Mouse (Mus musculus): Measurements from ENCODE around the gene Fancf.

The Fancf gene

DNA sequence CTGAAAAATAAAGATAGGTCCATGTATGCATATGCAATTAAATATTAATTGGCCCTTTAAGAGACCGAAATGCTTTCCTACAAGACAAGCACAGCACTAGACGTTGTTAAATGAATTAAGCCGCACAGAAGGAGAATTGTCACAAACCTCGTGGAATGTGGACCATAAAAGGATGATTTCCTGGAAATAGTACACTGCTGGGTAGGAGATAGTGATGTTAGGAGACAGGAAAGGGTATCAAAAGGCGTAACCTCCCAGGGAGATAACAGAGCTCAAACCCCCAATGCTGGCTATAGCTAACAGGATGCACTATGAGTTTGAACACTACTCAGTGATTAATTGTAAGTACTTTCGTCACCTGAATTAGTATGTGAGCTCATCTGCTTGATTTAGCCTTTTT lies 11.2 kb downstream of the Fancf start:
- no peak for DNase-seq (ENCODE audit: low read depth, low spot score)

- DNase-seq (ENCODE audit: low read depth, low spot score): peak; percentile 49
Observed at GRCm38 (mm10) chr7:51840515-51840914, 21.6 kb downstream of the Fancf start.

GRCm38 (mm10) chr7:51831917-51832316 lies 30.1 kb downstream of the Fancf start:
- DNase-seq (ENCODE audit: low read depth, low spot score): peak; percentile 48

- DNase-seq (ENCODE audit: low read depth, low spot score): peak; percentile 30
Observed at GRCm38 (mm10) chr7:51823562-51824338, 38.3 kb downstream of the Fancf start.

DNA sequence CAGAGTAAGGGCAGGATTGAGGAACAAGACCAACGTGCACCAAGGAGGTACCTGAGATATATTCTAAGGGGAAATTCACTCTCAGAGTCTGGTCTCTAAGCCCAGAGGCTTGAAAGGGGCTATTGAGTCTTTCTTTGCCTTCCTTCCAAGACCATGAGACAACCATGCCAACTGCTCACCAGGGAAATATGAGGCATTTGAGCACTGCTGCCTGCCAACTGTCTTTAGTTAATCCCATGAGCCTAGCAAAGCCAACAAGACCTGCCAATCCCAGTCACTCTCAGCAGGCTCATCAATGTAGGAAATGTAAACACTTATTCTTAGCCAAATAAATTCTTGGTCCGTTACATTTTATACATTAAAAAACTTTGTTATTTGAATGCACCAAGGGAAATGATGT lies 40.6 kb downstream of the Fancf start:
- no peak for DNase-seq (ENCODE audit: low read depth, low spot score)

DNA sequence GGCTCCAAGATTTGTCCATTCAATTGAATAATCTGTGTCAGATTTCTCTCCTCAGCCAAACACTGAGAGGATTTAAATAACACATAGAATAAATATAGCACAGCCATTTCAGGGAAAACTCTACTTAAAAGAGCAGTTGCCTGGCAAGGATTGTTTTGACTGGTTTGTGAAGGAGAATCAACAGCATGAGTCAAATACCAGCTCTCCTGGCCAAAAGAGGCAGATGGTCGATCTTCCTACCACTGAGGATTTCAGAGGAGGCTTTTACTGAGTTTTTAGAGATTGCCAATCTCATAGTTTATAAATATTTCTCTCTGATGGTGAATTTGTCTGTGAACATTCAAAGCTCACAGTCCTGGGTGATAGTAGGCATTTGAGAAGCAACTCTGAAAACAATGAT lies 42.2 kb downstream of the Fancf start:
- peak; percentile 26 for DNase-seq (ENCODE audit: low read depth, low spot score)

- peak; percentile 77 for DNase-seq (ENCODE audit: low read depth, low spot score)
Observed at GRCm38 (mm10) chr7:51818251-51818974, 43.7 kb downstream of the Fancf start.

- DNase-seq (ENCODE audit: low read depth, low spot score): no peak
Observed at GRCm38 (mm10) chr7:51816283-51816839, 45.7 kb downstream of the Fancf start.

- DNase-seq (ENCODE audit: low read depth, low spot score): peak; percentile 77
Observed at GRCm38 (mm10) chr7:51815473-51816282, 46.4 kb downstream of the Fancf start.

Measured in 3T3-L1 (cell line).